Mouse (Mus musculus) heart, postnatal 36 days (tissue): ENCODE measurements at regions not wholly inside any gene's neighbourhood (a gene's known extent, or its start where the extent isn't known, plus 50 kb on each side); places are given as distances from the start of the nearest gene placed in this dataset.

Experiments
- DNase-seq, 2 experiments: peaks; one replicate each; pipeline ENCODE4 v3.0.0; 2021 to 2022
- intact Hi-C: fragments of 180-260 bp; cut with DNase I; formaldehyde crosslinking; loops from one replicate; pipeline ENCODE4 v1.15.1; 2025

- DNase-seq = no peak
- intact Hi-C loops = no loop called here
Measured at GRCm38 (mm10) chr8:34473301-34473700, 361.8 kb upstream of the Gm10131 start.

- intact Hi-C loops = no loop called here
Measured at GRCm38 (mm10) chr8:34472846-34473245, 361.3 kb upstream of the Gm10131 start.

GRCm38 (mm10) chr8:34472434-34472833, 360.9 kb upstream of the Gm10131 start:
- intact Hi-C loops = no loop called here
- no peak for DNase-seq

More at GRCm38 (mm10) chr8:34472846-34473245, 361.3 kb upstream of the Gm10131 start:
- DNase-seq = no peak

DNA sequence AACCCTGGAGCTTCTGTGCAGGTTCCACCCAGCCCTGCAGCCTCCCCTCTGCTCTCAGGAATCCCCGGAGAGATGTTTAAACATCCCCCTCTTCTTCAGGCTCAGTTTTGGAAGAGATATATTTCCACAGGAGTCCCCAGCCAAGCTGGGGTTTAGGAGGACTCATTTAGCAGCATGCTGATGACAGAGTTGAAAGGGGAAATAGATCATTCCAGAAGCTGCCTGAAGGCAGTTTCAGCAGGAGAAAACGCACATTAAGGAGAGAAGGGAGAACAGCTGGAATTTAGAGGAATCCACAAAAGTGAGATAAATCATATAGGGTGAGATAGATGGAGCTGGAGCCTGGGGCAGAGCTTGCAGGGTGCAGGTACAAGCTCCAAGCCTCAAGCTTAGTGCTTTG, 357.6 kb upstream of the Gm10131 start:
- no peak for DNase-seq
- intact Hi-C loops = no loop called here

DNA sequence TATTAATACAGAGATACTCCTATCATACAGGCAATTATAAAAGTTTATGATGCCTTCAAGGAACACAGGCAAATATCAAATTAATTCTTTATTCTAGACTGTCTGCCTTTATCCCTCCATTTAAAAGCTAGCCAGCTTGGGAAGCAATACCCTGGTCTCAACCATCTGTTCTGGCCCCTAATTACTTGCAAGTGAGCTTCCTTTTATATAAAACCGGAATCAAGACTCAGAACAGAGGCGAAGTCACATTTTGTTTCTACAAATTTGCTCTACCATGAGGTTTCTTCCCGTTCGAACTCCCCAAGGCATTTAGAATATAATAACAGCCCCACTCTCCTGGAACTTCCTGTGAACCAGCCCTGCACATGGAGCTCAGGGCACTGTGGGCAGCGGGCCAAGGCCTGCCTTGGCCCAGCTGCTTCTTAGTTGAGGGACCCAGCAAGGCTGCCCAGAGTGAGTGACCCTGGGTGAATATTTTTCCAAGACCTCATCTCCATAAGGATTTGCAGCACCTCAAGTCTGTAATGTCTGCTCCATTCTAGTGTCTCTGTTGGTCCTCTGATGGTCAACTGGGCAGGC, 355.3 kb upstream of the Gm10131 start:
- intact Hi-C loops = no loop called here
- DNase-seq = no peak

DNA sequence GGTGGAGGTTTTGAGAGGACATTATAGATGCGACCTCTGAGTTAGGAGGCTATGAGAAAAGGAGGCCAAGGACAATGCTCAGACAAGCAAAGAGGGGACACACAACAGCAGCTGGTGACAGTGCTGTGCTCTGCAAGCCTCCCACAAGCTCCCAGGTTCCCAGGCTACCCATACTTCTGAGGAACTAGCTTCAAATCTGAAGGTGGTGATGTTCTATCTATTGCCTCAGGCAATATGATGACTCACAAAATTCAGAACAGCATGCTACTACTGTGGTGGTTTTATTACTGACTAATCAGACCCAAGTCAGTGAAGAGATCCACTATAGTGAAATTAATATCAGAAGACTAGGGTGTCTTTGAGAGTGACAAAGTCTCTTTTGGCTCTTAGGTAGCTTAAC, 353.9 kb upstream of the Gm10131 start:
- intact Hi-C loops = no loop called here
- no peak for DNase-seq

GRCm38 (mm10) chr8:34462262-34462661, 350.7 kb upstream of the Gm10131 start:
- no peak for DNase-seq
- intact Hi-C loops = no loop called here

GRCm38 (mm10) chr8:34458300-34458699, 346.8 kb upstream of the Gm10131 start:
- intact Hi-C loops = no loop called here
- DNase-seq = no peak

DNA sequence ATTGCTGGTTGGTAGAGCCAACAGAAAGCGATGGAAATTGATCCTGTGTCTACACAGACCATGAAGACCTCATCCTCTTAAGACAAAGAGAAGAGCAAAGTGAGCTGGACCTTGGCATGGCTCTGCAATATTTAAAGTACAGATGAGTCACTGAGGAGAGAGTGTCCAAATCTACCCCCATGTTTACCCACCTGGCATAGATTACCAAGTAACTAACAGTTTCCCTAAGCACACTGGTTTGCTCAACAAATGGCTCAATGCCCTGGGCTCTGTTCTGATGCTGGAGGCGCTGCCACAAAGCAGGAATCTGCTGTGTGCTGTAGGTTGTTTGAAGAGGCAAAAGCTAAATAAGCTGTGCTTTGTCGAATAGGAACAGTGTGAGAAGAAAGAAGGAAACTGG, 345.0 kb upstream of the Gm10131 start:
- intact Hi-C loops = no loop called here
- no peak for DNase-seq

- intact Hi-C loops = no loop called here
- DNase-seq = no peak
Measured at GRCm38 (mm10) chr8:34455376-34455775, 343.8 kb upstream of the Gm10131 start.

GRCm38 (mm10) chr8:34452811-34453210, 341.3 kb upstream of the Gm10131 start:
- intact Hi-C loops = no loop called here
- DNase-seq = no peak

GRCm38 (mm10) chr8:34451211-34452000, 339.9 kb upstream of the Gm10131 start:
- intact Hi-C loops = no loop called here
- DNase-seq = no peak

DNA sequence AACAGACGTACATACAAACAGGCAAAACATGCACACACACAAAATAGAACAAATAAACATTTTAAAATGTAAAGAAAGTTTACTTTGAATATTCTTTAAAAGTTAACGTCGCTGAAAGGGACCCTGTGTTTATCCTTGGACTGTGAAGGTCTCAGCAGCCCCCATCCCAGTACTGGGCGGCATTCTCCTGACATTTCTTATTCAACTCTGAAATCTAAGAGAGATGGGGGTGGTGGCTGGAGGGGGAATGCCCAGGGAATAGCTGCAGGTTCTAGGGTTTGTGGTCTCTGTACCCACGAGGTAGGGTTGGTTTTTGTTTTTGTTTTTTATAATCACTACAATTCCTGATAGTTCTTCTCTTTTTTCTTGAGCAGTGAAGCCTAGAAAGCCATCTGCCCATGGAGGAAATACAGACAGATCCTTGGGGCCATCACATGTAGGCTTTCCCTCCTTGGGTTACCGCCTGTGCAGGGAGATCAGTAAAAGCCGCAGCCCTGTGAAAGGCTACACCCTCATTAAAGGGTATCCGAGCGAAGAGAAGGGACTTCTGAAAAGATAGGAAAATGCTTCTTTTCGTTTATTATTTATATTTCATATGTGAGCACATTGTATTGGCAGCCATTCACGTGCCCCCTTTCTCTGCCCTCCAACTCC, 338.0 kb upstream of the Gm10131 start:
- DNase-seq = no peak
- intact Hi-C loops = no loop called here

- peak; percentile 6 to 17 for DNase-seq
- intact Hi-C loops = no loop called here
Measured at GRCm38 (mm10) chr8:34447880-34448830, 336.6 kb upstream of the Gm10131 start.

DNA sequence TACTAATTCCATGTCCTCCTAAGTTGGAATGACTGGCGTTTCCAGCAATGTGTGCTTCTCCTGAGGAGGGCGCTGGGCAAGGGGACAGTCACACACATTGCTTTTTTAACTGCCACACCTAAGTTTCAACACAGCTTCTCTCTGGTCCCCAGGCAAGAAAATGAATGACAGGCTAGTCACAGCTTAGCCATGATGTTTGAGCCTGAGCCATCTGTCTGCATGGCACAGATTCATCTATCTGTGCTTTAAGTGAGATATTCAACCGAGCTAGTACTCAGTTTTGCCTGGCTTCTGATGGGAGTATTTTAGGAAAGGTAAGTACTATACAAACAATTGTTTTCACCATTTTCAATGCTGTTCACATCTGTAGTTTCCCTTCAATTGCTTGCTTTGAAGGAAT, 331.2 kb upstream of the Gm10131 start:
- DNase-seq = no peak
- intact Hi-C loops = no loop called here

GRCm38 (mm10) chr8:34441756-34442155, 330.2 kb upstream of the Gm10131 start:
- intact Hi-C loops = no loop called here
- no peak for DNase-seq

DNA sequence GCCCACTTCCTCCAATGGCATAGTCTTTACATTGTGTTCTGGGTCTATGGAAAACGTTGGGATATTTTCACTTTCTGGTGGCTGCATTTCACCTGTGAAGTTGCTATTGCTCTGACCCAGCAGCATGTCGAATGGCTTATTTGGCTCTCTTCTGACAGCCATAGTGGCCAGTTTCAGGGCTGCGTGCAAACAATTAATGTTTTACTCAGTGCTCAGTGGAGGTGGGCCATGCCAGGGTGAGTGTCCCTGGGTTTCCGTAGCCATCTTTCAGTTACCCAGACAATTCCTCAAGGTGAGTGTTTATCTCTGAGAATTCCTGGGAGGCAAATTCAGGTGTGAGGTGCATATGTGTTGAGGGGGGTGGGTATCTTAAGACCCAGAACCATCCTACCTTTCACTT, 329.2 kb upstream of the Gm10131 start:
- intact Hi-C loops = no loop called here
- no peak for DNase-seq

GRCm38 (mm10) chr8:34438771-34439170, 327.2 kb upstream of the Gm10131 start:
- intact Hi-C loops = no loop called here

DNA sequence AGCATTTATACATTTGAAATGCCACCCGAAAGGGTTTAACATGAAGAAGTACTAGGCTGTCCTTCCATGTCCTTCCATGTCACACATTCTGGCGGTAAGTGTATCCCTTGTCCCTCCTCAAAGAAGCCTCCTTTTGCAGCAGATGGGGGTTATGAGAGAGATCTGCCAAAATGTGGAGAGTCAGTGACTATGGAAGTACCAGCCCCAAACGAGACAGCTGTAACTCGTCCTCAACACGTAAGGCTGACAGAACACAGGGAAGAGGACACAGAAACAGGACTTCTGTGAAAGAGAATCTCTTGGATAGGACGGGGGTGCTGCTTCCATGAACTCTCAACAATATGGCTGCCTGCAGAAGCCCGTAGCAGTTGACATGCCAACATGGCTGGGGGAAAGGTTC, 320.4 kb upstream of the Gm10131 start:
- no peak for DNase-seq
- intact Hi-C loops = no loop called here

More at GRCm38 (mm10) chr8:34438771-34439170, 327.2 kb upstream of the Gm10131 start:
- no peak for DNase-seq

- DNase-seq = no peak
- intact Hi-C loops = no loop called here
Measured at GRCm38 (mm10) chr8:34429231-34429630, 317.7 kb upstream of the Gm10131 start.

- no peak for DNase-seq
- intact Hi-C loops = no loop called here
Measured at GRCm38 (mm10) chr8:34401571-34401970, 290.0 kb upstream of the Gm10131 start.
